Mouse (Mus musculus) midbrain, embryonic 14.5 days (tissue): ENCODE results near the gene Tmem86a. TPM values are rescaled to one million over a fixed set of nuclear protein-coding genes. Genes with fewer than 3 reads are reported as not detected.

Experiments
- ATAC-seq: fragments of 200-750 bp; cut with Nextera tagmentation; 2 replicates; pipeline ENCODE4 v1.8.0; 2017; ENCODE audit warnings: moderate number of reproducible peaks, moderate library complexity; ENCODE audit not compliant: low FRiP score, low TSS enrichment
- DNase-seq: peaks from one replicate; pipeline ENCODE4 v3.0.0-alpha.2; 2015
- H3K27ac ChIP-seq: fragments of 300-500 bp; sonication (generic); replicated peaks from 2 replicates; pipeline ENCODE4 v1.5.1; 2014; ENCODE audit warnings: mild to moderate bottlenecking, low read depth, low read length, moderate library complexity
- H3K27me3 ChIP-seq: fragments of 300-500 bp; sonication (generic); 2 replicates; pipeline ENCODE4 v1.6.1; 2014; ENCODE audit warnings: low read length, control low read depth, mixed read lengths; ENCODE audit not compliant: control insufficient read depth, insufficient read depth
- H3K36me3 ChIP-seq: fragments of 300-500 bp; sonication (generic); 2 replicates; pipeline ENCODE4 v1.6.1; 2014; ENCODE audit warnings: low read length, control low read depth; ENCODE audit not compliant: control insufficient read depth, insufficient read depth
- H3K4me1 ChIP-seq: fragments of 300-500 bp; sonication (generic); 2 replicates; pipeline ENCODE4 v1.6.1; 2014; ENCODE audit warnings: mild to moderate bottlenecking, antibody characterized with exemption, low read length, control low read depth; ENCODE audit not compliant: control insufficient read depth, insufficient read depth
- H3K4me2 ChIP-seq: fragments of 300-500 bp; sonication (generic); 2 replicates; pipeline ENCODE4 v1.6.1; 2014; ENCODE audit warnings: mild to moderate bottlenecking, low read length, moderate library complexity
- H3K4me3 ChIP-seq: fragments of 300-500 bp; sonication (generic); replicated peaks from 2 replicates; pipeline ENCODE4 v1.5.1; 2014; ENCODE audit warnings: low read depth, low read length
- H3K9ac ChIP-seq: fragments of 300-500 bp; sonication (generic); replicated peaks from 2 replicates; pipeline ENCODE4 v1.6.1; 2014; ENCODE audit warnings: mild to moderate bottlenecking, low read length, moderate library complexity
- H3K9me3 ChIP-seq: fragments of 300-500 bp; sonication (generic); 2 replicates; pipeline ENCODE4 v1.6.1; 2016; ENCODE audit warnings: low read length, control low read depth, mixed read lengths; ENCODE audit not compliant: control insufficient read depth
- WGBS: fragments of 180-500 bp; shearing (Covaris S2); extraction: QIAGEN DNeasy Blood & Tissue Kit; methylation state at CpG from one replicate; pipeline ENCODE4 v1.1.7; 2014; 5-methylcytosine and 5-hydroxymethylcytosine counted together
- polyA plus RNA-seq: library from polyadenylated mRNA; unstranded; fragments of >200 nt; fragmentation: Nextera tagmentation; extraction: Ambion mirVana; gene quantifications from 2 replicates; pipeline ENCODE4 v1.2.1, GENCODE M21; 2014

The Tmem86a gene
- polyA plus RNA-seq, 1 experiment from 2014 or later: 19.7 TPM

- H3K9me3 ChIP-seq: no peaks in the 10 kb centered on the region
- H3K4me1 ChIP-seq: peaks cover 15% of the 10 kb centered on the region
- no peak for ATAC-seq
- no peaks in the 10 kb centered on the region for H3K27me3 ChIP-seq
- H3K4me2 ChIP-seq: no peak overlapping the region
- no peak overlapping the region for H3K9ac ChIP-seq
- H3K27ac ChIP-seq: no peak overlapping the region
- WGBS: 89% methylated on average over 9 of the region's 9 CpGs
- no peak overlapping the region for H3K4me3 ChIP-seq
- no peak for DNase-seq
- peaks cover 11% of the 10 kb centered on the region; the same call in 1 of the 2 replicates for H3K36me3 ChIP-seq
These were observed 5.3 kb downstream of the Tmem86a start for GRCm38 (mm10) chr7:47055744-47056143.

GRCm38 (mm10) chr7:47056273-47056672 lies 5.9 kb downstream of the Tmem86a start:
- peaks cover 11% of the 10 kb centered on the region; the same call in 1 of the 2 replicates for H3K36me3 ChIP-seq
- no peak overlapping the region for H3K4me2 ChIP-seq
- H3K27ac ChIP-seq: no peak overlapping the region
- WGBS: 86% methylated on average over 4 of the region's 4 CpGs
- no peak overlapping the region for H3K4me3 ChIP-seq
- H3K4me1 ChIP-seq: peaks cover 11% of the 10 kb centered on the region
- no peak overlapping the region for H3K9ac ChIP-seq
- H3K27me3 ChIP-seq: no peaks in the 10 kb centered on the region
- DNase-seq (no peak), ATAC-seq (no peak)
- H3K9me3 ChIP-seq: no peaks in the 10 kb centered on the region

GRCm38 (mm10) chr7:47059339-47059738 lies 8.9 kb downstream of the Tmem86a start:
- DNase-seq (no peak), ATAC-seq (no peak)
- peaks cover 1% of the 10 kb centered on the region; the same call in 1 of the 2 replicates for H3K36me3 ChIP-seq
- no peaks in the 10 kb centered on the region for H3K9me3 ChIP-seq
- WGBS: 76% methylated on average over 7 of the region's 7 CpGs
- H3K27ac ChIP-seq: no peak overlapping the region
- H3K4me3 ChIP-seq: no peak overlapping the region
- no peaks in the 10 kb centered on the region for H3K4me1 ChIP-seq
- H3K9ac ChIP-seq: no peak overlapping the region
- H3K4me2 ChIP-seq: no peak overlapping the region
- H3K27me3 ChIP-seq: no peaks in the 10 kb centered on the region

- Histone ChIP-seq H3K27me3 (no peaks in the 10 kb centered on the region), H3K36me3 (no peaks in the 10 kb centered on the region), H3K4me1 (no peaks in the 10 kb centered on the region), H3K4me3 (no peak overlapping the region), H3K4me2 (no peak overlapping the region), H3K27ac (no peak overlapping the region), H3K9ac (no peak overlapping the region), H3K9me3 (no peaks in the 10 kb centered on the region)
- no peak for ATAC-seq
- 85% methylated on average over 5 of the region's 5 CpGs for WGBS
- DNase-seq: no peak
These were observed 11.2 kb downstream of the Tmem86a start for GRCm38 (mm10) chr7:47061560-47061959.

GRCm38 (mm10) chr7:47066942-47067341 lies 16.5 kb downstream of the Tmem86a start:
- Histone ChIP-seq H3K36me3 (no peaks in the 10 kb centered on the region), H3K27me3 (no peaks in the 10 kb centered on the region), H3K4me3 (no peak overlapping the region), H3K4me2 (no peak overlapping the region), H3K9ac (no peak overlapping the region), H3K27ac (no peak overlapping the region), H3K4me1 (no peaks in the 10 kb centered on the region), H3K9me3 (no peaks in the 10 kb centered on the region)
- no peak for ATAC-seq
- no peak for DNase-seq
- 78% methylated on average over 3 of the region's 3 CpGs for WGBS

GRCm38 (mm10) chr7:47067879-47068278 lies 17.5 kb downstream of the Tmem86a start:
- no peak for ATAC-seq
- Histone ChIP-seq H3K9ac (no peak overlapping the region), H3K9me3 (no peaks in the 10 kb centered on the region), H3K36me3 (no peaks in the 10 kb centered on the region), H3K27ac (no peak overlapping the region), H3K4me1 (no peaks in the 10 kb centered on the region), H3K27me3 (no peaks in the 10 kb centered on the region), H3K4me2 (no peak overlapping the region), H3K4me3 (no peak overlapping the region)
- 76% methylated on average over 5 of the region's 5 CpGs for WGBS
- no peak for DNase-seq

- no peaks in the 10 kb centered on the region for H3K36me3 ChIP-seq
- H3K4me1 ChIP-seq: no peaks in the 10 kb centered on the region
- H3K9me3 ChIP-seq: no peaks in the 10 kb centered on the region
- H3K4me2 ChIP-seq: no peak overlapping the region
- H3K4me3 ChIP-seq: no peak overlapping the region
- no peak for DNase-seq
- no peak for ATAC-seq
- H3K9ac ChIP-seq: no peak overlapping the region
- 82% methylated on average over 5 of the region's 5 CpGs for WGBS
- H3K27me3 ChIP-seq: no peaks in the 10 kb centered on the region
- H3K27ac ChIP-seq: no peak overlapping the region
These were observed 22.1 kb downstream of the Tmem86a start for GRCm38 (mm10) chr7:47072551-47072950.

GRCm38 (mm10) chr7:47073536-47074521 lies 23.4 kb downstream of the Tmem86a start:
- Histone ChIP-seq H3K4me2 (no peak overlapping the region), H3K36me3 (peaks cover 8% of the 10 kb centered on the region), H3K9me3 (no peaks in the 10 kb centered on the region), H3K9ac (no peak overlapping the region), H3K4me3 (no peak overlapping the region), H3K4me1 (no peaks in the 10 kb centered on the region), H3K27ac (no peak overlapping the region), H3K27me3 (no peaks in the 10 kb centered on the region)
- 52% methylated on average over 18 of the region's 18 CpGs for WGBS
- DNase-seq (peak; percentile 7), ATAC-seq (no peak)

- ATAC-seq: no peak
- Histone ChIP-seq H3K4me1 (no peaks in the 10 kb centered on the region), H3K4me3 (no peak overlapping the region), H3K9ac (no peak overlapping the region), H3K9me3 (no peaks in the 10 kb centered on the region), H3K4me2 (no peak overlapping the region), H3K27ac (no peak overlapping the region), H3K27me3 (no peaks in the 10 kb centered on the region), H3K36me3 (peaks cover 20% of the 10 kb centered on the region)
- no peak for DNase-seq
- 90% methylated on average over 6 of the region's 6 CpGs for WGBS
These were observed 25.8 kb downstream of the Tmem86a start for GRCm38 (mm10) chr7:47076193-47076592.
